Mouse (Mus musculus): ENCODE results near the gene Fxyd7.

- no peak for TF ChIP-seq GATA1 (IDR thresholded peaks at IDR 0.05; ENCODE audit: low read length)
- TF ChIP-seq TAL1 (IDR thresholded peaks at IDR 0.05; ENCODE audit: low read length) = no peak
Measured at GRCm38 (mm10) chr7:31067836-31068235, 16.6 kb upstream of the Fxyd7 start.
